Mouse (Mus musculus): ENCODE data around the gene Cd34. TPM values are rescaled to one million over a fixed set of nuclear protein-coding genes. Genes with fewer than 3 reads are reported as not detected.

The Cd34 gene
- total RNA-seq, 2 experiments from 2014 or later = 97.4 to 128 TPM

DNA sequence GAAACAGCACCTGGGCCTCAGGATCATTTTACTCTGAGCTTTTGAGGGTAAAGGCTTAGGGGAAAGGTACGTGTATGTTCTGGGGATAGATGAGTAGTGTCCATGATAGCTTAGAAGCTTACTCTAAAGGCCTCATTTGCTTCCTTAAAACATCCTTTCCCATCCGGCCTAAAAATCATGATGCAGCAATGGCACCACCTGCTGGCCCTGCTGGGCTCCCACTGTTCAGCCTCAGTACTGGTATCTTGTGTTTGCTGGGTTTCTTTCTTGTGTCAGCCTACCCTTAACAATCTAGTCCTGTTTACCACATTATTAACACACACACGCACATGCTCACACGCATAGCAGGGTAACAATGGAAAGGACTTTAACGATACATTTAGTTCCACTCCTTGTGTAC, 23.6 kb downstream of the Cd34 start:
- intact Hi-C loops (cut with DNase I) = loop anchor here (2.0 to 5.0 kb wide), 3 partner anchors 83 to 210 kb away; no protein-coding TSS in a partner anchor
- no peak for DNase-seq (ENCODE audit: low spot score)

DNA sequence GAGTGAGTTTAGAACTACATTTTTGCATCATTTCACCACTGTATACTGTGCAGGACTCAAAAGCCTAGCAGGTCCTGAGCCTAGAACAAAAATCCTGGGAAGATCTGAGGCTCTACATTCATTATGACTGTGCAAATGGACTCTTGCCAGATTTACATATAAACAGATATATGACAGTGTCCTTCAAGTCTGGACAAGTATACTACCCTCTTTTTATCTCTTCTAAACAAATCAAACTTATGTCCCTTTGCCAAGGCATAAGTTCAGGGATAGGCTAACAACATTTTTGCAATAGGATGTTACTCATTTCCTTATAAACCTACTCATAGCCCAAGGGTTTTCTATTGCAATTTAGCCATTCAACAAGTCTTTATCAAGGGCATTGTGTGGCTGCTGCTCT, 24.1 kb downstream of the Cd34 start:
- intact Hi-C loops (cut with DNase I) = loop anchor here (2.0 to 5.0 kb wide), 3 partner anchors 84 to 210 kb away; no protein-coding TSS in a partner anchor
- DNase-seq (ENCODE audit: low spot score) = no peak

DNA sequence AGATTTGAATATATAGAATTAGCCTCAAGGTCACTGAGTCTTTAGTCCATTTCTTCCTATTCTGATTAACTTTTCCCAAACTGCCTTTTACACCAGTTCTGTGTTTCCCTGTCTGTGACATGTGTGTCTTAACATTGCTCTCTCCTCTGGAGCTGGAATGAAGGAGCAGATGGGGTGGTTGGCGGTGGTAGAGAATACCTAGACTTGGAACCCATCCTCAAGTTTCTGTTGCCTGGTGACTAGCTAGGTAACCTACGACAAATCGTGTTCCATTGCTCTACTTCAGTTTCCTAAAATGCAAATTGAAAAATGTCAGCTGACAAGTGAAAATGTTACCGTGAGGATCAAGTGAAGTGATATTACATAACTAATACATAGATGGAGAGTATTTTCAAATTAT, 33.4 kb downstream of the Cd34 start:
- no peak for DNase-seq (ENCODE audit: low spot score)
- intact Hi-C loops (cut with DNase I) = no loop called here

DNA sequence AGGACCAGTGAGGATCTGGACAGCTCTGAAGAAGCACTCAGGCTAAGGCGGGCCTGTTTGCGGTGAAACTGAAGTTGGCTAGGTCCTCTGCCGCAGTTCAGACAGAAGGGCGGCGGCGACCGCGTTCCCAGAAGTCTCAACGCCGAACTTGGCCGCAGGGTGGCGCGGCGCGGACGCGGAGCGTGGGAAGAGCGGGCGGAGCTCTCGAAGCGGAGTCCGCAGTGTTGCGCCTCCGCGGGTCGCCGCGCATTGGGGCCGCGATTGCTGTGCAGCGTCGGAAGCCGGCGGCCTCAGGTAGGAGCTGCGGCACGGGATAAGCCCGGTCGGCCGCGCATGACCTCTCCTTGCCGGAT, 37.5 kb downstream of the Cd34 start:
- DNase-seq (ENCODE audit: low spot score) = peak; percentile 85
- intact Hi-C loops (cut with DNase I) = loop anchor here (1.0 to 5.0 kb wide), 3 partner anchors 39 to 156 kb away; partner anchors contain the start of gene Cr1l

DNA sequence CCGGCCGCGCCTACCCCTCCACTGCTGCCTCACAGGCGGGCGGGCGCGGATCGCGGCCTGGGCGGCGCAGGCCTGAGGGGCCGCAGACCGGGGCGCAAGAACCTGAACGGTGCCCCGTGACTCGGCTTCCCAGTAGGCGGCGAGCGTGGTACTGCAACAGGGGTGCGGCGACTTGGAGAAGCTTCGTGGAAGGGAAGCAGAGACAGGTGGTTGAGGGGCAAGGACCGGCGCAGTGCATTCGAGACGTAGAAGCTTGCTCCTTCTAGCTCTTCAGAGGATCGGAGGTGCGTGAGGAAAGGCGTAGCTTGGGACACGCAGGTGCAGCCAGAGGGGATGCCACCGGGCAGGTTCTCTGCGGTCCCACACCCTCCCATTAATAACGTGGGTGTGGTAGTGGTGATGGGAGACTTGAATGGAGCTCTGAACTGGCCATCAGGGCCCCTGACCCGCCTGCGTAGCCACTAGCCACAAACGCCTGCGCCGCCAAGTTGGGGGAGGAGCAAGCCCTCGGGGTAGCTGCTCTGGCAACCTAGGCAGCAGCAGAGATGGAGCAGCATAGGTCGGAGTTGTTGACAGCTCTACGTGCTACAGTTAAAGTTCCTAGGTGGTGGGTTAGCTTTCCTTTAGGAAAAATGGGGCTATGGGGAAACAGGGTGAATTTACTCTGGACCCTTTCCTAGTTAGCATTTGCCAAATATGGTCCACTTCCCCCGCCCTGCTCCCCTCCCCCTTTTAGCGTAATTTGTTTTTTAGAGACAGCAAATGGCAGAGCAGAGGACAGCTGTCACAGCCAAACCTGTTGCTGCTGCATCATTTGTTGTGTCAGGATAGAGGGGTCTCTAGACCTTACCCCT, 38.1 kb downstream of the Cd34 start:
- DNase-seq (ENCODE audit: low spot score) = peak; percentile 61
- intact Hi-C loops (cut with DNase I) = loop anchor here (1.0 to 5.0 kb wide), 3 partner anchors 39 to 156 kb away; partner anchors contain the start of gene Cr1l

DNA sequence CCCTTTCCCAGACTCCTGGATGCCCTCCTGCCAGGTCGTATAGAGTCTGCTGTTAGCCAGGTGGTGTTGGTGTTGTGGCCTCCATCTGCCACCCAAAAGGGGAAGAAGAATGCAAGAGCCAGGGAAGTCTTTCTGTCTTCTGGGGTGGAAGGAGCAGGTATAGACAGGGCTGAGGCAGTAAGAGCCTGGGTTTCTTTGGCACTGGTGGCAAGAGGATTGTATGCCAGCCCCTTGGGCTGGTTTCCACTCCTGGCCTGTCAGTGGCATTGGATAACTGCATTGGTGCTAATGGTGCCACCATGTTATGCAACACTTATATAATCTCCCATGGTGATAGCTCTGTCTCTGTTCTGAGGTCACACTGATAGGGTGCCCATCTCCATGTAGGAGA, 38.7 kb downstream of the Cd34 start:
- intact Hi-C loops (cut with DNase I) = loop anchor here (5.0 kb wide), 1 partner anchor 155 kb away; the partner anchor contains the start of gene Cr1l
- DNase-seq (ENCODE audit: low spot score) = peak; percentile 14

DNA sequence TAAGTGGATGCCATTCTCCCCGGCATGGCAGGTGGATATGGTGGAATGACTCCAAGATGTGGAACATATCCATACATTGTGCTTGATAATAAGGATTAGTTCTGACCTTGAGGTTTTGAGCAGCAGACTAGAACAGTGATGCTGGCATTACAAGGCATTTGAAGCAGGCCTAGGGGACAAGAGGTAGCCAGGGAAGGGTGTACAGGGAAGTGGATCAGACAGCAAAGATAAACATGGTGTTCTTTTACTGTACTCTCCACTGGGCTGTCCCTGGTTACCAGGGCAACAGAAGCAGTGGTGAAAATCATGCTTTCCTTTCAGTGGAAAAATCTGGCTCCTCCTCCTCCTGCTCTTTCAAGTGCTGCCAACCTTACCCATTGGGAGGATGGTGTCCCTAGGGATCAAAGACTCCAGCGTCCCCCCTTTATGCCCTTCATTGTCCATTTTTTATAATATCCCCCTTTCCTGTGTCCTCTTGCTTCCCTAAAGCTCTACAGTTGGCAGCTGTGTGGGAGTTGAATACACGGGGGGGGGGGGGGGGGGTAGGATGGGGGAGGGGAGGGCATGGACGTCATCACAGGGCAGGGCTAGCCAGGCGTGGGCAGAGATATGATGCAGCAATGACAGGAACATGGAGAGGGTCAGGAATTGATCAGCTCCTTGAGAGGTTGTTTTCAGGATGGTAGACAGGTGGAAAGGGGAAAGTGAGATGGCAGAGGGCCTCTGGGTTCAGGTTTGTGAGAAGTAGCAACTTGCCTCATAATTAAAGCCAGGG, 39.5 kb downstream of the Cd34 start:
- DNase-seq (ENCODE audit: low spot score) = no peak

DNA sequence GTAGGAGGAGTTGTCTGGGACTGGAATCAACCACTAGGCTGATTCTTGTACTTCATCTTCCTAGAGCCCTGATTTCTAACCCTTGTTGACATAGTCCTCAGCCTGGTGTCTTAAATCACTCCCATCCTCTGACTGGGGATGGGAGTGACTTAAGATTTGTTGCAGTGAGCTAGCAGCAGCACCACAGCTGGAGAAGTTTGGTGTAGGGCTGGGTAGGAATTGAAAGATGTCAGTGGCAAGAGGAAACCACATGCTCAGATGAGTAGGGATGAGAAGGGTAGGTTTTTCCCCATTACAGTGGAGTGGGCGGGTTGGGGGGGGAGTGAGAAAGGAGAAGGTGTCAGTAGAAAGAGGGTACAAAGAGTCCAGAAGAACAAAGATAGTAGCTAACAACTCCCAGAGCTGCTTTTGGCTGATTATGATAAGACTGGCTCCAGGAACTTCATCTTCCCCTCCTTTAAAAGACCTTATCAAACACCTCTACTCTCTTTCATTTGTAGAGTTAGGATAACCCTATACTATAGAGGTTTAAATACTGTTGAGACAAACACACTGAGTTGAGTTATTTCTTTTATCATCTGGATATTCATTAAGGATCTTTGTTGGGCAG, 42.3 kb downstream of the Cd34 start:
- DNase-seq (ENCODE audit: low spot score) = no peak
- intact Hi-C loops (cut with DNase I) = no loop called here

More for the DNA sequence above, 39.5 kb downstream of the Cd34 start:
- intact Hi-C loops (cut with DNase I) = loop anchor here (5.0 kb wide), 1 partner anchor 154 kb away; the partner anchor contains the start of gene Cr1l

DNA sequence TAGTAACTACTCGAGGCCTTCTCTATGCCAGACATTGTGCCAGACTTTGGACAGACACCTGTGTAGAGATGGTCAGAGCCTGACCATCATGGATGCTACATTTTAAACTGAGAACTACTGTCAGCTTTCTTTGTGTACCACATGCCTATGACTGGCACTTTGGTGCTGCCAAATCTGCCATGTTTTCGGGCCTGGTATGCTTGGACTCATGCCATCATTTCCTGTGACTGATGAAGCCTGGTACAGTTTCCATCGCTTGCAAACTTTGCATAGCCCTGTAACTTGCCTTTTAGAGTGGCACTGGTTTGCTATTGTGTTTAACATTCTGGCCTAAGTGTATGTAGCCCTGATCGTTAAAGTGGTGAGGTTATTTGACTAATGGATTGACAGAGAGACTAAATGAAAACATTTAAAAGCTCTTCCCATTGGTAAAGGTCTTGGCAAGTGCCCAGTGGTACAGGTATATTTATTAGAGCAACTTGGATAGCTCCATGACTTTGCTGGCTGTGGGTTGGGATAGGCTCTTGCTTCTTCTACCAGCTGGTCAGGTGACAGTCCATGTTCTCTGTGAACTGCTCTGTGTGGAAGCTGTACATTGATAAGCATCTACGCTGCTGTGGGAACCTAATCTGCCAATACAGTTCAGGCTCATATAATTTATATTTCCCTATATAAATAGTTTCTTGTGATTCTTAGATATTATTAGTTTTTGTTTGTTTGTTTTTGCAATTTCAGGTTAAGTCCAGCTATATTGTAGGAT, 44.5 kb downstream of the Cd34 start:
- no peak for DNase-seq (ENCODE audit: low spot score)
- intact Hi-C loops (cut with DNase I) = no loop called here

DNA sequence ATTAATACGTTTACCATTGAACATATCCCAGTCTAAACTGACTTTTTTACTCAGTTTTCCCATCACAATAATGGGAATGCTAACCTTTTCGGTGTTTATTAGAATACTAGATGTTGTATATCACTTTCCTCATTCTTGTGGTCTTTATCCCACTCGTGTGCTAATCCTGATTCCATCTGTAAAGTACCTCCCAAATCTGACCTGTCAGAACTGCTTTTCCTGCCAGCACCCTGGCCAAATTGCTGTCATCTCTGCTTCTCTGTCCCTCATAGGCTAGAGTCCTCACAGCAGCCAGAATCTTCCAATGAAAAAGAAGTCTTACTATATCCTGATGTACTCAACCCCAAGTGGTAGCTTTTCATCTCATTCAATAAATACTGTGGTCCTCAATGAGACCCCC, 46.3 kb downstream of the Cd34 start:
- intact Hi-C loops (cut with DNase I) = no loop called here
- DNase-seq (ENCODE audit: low spot score) = no peak

DNA sequence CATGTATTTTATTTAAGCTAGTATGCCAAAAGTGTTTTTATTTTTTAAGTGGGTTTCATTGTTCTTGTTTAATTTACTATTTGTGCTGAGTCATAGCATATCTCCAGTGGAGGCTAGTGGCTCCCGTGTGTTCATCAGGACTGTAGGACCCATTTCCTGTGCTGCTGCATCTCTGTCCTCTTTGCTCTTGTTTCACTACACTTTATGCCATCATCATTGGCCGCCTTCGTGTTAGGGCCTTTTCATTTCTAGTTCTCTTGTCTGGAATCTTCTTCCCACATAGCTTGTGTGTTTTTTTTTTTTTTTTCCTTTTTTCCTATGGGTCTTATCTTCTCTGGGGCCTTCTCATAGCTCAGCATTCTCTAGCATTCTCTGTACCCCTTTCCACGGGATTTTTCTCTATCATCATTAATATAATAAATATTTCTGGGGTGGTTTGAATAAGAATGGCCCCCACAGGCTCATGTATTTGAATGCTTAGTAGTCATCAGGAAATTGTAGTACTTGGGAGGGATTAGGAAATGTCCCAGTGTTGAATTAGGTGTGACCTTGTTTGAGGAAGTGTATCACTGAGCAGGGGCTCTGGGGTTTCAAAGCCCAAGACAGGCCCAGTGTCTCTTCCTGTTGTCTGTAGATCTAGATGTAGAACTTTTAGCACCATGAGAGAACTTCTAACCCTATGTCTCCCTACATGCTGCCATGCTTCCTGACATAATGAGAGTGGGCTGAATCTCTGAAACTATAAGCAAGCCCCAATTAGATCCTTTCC, 47.0 kb downstream of the Cd34 start:
- intact Hi-C loops (cut with DNase I) = no loop called here
- no peak for DNase-seq (ENCODE audit: low spot score)

DNA sequence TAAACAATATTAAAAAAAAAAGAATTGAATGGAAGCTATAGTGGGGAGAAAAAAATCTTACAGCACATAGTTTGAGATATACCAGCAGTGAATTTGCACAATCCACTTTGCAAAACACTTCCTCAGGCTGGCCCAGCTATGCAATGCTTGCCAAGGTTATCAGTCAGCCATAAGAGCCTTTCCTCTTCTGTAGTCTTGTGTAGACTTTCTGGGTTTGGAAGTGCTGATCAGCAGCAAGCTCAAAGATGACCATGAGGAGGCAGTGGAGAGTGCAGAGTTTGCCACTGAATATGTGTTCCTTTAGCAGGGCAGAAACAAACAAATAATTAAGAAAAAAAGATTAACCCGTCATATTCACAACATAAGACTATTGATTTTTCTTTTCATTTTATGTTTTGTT, 50.4 kb downstream of the Cd34 start:
- DNase-seq (ENCODE audit: low spot score) = no peak
- intact Hi-C loops (cut with DNase I) = no loop called here

DNA sequence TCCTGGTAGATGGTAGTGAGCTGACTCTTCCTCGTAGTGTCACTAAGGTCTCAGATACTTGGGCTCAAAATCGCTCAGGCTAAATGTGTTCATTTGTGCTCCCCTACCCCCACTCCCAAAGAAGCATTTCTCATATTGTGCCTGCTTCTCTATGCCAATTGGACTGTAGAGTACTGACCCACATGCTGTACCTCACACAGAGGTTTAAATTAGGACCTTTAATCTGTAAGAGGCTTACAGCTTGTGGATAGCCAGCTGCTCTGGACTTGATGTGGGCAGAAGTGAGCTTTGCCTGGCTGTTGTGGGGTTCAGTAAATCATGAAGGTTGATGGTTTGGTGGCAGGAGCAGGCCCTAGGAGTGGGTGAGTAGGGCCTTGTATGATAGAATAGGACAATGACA, 52.4 kb downstream of the Cd34 start:
- intact Hi-C loops (cut with DNase I) = no loop called here
- no peak for DNase-seq (ENCODE audit: low spot score)

DNA sequence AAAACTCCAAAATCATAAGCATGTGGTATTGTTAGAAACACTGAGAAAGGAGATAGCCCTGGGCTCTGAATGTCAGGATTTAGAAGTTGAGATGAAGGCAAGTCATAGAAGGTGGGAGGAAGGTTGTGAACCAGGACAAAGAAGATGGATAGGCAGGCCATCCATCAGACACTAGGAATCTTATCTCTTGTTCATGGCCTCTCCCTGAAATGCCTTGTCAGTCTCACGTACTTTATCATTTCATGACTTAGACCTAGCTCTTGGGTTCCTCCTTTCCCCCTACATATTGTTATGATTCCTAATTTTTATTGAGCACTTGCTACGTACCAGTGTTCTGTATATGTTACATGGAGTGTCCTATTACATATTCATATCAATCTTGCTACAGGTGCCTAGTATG, 53.0 kb downstream of the Cd34 start:
- DNase-seq (ENCODE audit: low spot score) = no peak
- intact Hi-C loops (cut with DNase I) = no loop called here

DNA sequence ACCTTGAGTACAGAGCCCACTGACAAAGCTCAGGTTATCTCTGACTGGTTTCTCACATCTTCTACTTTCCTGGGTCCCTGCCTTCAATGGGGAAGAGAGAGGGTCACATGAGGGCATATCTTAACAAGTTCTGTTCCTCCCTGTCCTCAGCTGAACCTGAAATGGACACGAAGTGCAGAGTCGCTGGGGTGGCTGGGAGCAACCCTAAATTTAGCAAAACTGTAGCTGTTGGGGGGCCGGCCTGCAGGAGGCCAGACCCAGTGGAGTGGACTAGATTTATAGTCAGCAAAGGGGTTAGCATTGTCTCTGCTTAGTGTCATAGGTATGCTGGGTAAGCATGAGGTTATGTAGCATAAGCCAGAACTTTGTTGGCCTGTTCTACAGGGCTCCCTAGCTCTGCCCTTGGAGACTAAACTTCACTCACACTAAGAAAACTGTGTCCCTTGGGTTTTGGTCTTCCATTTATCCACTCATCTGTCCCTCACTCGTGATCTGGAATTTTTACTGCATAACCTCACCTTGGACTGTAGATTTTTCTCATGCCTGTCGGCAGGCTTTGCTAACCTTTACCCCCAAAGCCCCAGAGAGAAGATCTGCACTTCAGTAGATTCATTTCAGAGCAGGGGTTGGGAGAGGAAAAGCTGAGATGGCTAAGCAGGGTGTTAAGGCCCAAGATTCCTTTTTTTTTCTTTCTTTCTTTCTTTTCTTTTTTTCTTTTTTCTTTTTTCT, 54.1 kb downstream of the Cd34 start:
- DNase-seq (ENCODE audit: low spot score) = peak; percentile 17
- intact Hi-C loops (cut with DNase I) = no loop called here

DNA sequence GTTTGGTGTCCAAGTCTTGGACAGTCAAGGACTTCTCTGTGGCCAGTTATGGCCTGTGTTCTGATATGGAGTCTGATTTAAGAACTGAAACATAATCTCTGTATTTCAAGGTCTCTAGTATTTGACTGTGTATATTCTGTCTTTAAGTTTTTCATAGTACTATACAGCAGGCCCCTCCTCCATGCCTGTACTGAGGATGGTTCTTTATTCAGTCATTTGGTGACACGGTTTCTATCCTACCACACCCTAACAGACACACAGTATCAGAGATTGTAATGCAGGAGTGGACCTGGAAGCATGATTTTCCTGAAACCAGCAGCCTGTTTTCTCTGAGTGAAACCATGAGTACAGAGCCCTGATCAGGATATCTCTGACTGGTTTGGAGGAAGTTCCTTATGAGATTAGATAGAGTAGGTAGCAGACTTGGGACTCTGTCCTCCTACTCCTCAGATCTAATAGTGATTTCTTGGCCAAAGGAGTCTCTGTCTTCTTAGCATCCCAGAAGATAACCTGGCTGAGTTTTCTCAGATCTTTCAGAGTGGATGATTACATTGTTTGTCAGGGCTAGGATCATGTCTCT, 54.9 kb downstream of the Cd34 start:
- intact Hi-C loops (cut with DNase I) = no loop called here

DNA sequence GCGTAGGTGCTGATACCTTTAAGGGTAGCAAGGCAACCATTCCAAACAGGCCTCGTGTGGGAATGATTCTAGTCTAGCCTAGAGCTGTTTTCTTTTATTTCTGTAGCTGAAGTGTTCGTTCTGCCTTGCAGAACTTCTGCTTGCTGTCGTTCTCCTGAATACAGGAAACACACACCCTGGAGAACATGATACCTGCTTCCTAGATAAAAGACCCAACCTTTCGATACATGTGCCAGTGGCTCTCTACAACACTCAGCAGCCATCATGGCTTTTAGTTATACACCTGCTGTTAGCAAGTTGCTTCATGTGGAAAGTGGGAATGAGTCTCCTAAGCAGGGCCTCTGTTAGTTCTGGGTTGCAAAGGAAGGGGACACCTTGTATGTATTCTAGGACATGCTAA, 55.6 kb downstream of the Cd34 start:
- DNase-seq (ENCODE audit: low spot score) = no peak
- intact Hi-C loops (cut with DNase I) = loop anchor here (2.0 kb wide), 1 partner anchor 21 kb away; no protein-coding TSS in a partner anchor

More for the DNA sequence above, 54.9 kb downstream of the Cd34 start:
- no peak for DNase-seq (ENCODE audit: low spot score)

DNA sequence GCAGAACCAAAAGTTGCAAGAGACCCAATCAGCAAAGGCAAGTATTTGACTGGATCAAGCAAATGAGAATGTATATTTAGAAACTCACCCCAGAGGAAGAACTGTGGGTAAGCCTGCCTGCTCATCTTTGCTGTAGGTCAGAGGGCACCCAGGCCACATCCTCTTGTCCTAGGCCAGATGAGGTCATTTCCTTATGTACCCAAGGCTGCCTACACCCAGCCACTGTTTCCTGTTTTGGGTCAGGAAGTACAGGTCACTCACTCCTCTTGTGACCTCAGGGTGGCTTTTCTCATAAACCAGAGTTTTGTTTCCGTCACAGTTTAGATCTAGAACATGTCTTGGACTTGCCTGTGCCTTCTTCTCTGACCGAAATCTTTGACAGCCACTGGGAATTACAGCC, 56.6 kb downstream of the Cd34 start:
- DNase-seq (ENCODE audit: low spot score) = peak; percentile 58

More for the DNA sequence above, 56.6 kb downstream of the Cd34 start:
- intact Hi-C loops (cut with DNase I) = loop anchor here (2.0 kb wide), 1 partner anchor 20 kb away; no protein-coding TSS in a partner anchor

Data from heart, postnatal 25 days (tissue).